Mouse (Mus musculus) 416B (cell line): ENCODE measurements at regions not wholly inside any gene's neighbourhood (a gene's known extent, or its start where the extent isn't known, plus 50 kb on each side); places are given as distances from the start of the nearest gene placed in this dataset.

Source experiments
- DNase-seq: peaks from one replicate; pipeline ENCODE4 v3.0.0; 2011; ENCODE audit warnings: low read depth

DNA sequence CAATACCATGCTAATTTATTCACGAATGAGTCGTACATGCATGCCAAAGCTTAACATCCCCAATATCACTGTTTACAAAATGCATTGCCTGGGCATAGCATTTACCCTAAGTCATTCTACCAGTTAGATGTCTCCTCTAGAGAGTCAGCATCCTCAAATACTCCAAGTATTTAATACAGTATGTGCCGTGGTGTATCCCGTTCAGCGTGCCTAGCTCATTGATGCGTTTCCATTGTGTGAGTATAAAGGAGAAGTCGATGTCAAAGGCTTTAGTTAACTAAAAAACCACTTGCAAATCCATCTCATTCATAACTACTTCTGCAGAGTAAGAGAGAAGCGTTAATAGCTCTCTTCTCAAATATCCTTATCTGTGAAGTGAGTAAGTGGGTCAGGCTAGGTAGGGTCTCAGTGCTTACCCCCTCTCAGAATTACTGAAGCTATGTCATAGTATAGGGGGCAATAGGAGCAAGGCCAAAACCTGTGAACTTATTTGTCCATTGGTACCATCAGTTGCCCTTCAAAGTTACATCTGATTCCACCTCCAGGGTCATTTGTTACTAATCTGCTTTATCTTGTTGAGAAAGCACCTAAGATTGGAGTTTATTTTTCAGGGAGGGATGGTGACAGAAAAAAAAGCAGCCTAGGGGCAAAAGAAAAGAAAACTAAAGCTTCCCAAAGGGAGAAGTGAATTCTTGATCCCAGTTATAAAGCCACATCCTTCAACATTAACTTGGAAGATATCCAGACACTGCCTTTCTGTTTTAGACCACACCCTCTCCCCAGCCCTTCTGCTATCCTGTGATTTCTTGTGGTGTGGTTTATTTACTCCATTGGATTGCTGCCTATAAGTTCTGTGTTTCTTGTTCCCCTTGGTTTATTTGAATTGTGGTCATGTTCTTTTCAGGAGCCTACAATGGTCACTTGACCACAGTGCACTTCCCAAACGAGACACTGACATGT is 427.2 kb upstream of the Ubash3b start:
- DNase-seq, result no peak

DNA sequence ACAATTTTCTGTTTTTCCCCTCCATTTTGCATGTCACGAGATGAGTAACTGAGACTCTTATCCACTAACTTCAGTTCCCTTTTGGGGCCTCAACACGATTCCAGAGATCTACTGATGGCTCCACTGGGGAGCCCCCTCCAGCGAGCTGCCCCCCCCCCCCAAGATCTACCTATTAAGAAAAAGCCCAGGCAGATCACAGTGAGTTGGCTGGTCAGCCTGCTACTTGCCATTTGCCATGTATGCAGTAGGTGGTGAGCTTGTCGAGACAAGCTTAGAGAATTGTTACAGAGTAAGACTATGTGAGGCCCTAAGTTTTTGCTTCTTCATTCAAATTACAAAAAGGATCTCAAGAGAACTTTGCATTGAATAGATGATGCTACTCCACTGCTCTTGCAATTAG is 426.3 kb upstream of the Ubash3b start:
- DNase-seq, result no peak

DNA sequence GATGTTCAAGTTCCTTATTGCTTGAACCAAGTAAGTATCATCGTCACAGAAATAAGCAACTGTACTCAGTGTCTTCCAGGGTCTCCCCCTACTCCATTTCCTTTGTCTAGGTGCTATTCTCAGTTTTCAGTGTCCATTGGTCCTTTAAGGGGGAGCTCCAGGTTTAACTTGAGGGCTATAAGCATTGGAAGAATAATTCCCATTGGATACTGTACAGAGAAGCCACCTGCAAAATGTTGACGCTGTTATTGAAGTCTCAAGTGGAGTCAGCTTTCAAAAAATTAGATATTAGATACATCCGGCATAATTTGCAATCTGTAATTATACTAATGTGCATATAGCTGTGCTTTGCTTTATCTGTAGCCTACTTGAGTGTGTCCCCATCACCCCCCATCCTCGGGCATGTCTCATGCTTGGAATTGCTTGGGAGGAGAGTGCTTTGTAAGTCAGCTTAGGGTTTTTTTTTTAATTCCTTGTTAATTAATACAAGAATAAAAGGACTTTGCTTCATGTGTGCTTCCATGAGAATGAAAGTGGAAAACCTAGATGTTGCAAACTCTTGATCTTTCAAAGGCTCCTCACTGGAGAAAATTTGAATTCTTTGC is 425.6 kb upstream of the Ubash3b start:
- no peak for DNase-seq

DNA sequence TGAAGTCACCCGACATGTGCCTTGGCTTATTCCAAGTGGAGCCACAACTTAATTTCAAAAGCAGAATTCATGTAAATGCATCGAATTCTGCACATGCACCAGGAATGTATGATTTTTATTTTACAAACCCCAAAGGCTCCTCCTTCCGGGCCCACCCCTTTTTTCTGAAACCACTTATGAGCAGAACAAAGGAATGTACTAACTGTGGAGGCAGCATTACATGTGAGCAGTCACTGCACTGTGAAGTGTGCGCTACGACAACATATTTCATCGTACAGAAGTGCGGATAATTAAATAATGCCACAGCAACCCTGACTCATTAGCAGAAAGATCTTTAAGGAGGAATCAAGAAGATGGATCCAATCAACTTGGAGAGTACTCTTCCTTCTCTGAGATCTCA is 424.8 kb upstream of the Ubash3b start:
- no peak for DNase-seq

DNA sequence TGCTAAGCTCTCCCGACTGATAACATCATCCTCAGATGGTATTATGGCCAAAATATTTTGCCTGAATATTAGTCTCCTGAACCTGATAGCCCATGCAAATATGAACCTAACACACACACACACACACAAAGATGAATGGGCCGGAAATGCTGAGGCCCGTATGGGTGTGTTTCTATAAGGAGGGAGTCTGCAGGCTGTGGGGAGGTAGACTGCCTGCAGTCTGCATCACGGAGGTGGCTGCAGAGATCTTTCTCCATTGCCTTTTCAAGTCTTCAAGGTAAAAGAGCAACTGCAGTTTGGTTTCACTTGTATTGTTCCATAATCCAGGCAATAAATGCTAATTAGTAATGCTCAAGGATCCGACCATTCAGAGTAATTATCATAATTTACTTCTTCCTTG is 424.3 kb upstream of the Ubash3b start:
- DNase-seq, result no peak

DNA sequence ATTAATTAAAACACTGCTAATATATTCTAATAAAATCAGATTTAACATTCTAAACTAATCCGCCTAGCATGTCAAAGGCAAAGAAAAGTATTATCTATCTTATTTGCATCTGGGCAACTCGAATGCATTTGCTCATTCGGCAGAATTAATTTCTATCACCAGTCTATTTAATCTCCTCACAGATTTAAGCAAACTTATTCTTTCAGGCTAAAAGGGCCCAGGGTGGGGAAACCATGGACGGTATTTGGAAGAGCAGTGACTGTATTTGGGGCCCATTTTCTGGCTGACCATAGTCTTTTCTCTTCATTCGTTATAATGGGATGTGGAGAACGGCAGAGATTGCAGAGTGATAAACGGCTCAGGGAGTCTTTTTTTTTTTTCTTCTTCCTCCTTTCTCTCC is 423.5 kb upstream of the Ubash3b start:
- DNase-seq, result no peak

DNA sequence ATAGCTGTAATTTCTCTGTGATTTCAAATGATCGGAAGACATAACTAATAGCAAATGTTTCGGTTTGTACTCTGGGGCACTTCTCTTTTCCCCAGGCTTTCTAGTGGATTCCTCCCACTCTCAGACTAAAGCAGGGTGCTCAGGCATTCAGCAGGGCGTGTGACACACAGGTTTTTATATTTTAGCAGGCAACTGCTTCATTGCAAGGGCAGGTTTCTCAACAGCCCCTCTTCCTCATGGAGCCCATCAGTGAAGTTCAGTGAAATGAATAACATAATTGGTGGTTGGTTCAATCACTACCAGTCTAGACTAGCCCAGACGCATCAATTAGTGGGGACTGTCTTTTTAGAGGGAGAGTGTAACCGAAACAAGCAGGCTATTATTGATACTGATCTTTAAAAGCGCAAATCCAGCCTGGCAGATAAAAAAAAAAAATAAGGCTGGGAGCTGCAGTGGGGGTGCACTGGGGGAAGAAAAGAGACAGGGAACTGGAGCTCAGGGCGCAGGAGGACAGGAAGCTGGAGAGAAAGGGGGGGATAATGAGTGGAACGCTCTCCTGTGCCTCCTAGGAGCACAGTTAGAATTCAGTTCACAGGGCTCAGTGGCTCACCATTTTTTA is 422.3 kb upstream of the Ubash3b start:
- no peak for DNase-seq

DNA sequence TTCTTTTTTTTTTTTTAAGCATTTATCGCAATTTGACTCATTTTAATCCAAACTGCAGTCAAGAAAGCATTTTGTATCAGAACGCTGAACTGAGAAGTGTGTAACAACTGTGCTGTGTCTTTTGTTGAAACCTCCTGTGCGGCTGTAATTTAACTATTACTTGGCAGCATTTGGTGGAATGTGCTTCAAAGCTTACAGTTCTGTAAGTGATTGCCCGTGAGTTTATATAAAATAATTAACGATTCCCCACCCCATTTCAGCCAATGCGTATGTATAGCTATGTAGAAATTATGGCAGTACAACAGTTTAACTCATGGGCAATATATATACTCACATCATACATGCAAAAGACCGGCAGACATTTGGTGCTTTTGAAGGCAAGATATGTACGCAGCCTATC is 421.8 kb upstream of the Ubash3b start:
- DNase-seq, result no peak

DNA sequence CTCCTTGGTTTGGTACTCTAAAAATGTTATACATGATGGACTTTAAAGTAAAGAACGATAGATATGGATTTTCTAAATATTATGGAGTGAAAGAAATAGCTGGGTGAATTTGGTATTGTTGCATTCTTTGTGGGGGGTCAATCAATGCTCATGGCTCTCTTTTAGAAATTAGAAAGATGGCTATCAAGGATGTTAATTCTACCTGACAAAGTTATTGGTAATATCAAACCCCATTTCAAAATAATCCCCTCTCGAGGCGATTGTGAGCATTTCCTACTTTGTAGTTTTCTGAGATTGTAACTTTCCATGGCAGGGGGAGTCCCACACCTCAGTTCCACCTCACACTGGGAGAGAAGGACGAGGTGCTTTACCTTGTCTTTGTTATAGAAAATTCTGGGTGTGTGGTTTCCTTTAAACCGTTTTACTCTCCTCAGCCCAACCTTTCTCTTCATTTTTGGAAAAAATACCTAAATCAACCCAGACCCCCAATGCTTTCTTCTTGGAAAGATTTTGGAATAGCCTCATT is 421.3 kb upstream of the Ubash3b start:
- DNase-seq, result no peak

DNA sequence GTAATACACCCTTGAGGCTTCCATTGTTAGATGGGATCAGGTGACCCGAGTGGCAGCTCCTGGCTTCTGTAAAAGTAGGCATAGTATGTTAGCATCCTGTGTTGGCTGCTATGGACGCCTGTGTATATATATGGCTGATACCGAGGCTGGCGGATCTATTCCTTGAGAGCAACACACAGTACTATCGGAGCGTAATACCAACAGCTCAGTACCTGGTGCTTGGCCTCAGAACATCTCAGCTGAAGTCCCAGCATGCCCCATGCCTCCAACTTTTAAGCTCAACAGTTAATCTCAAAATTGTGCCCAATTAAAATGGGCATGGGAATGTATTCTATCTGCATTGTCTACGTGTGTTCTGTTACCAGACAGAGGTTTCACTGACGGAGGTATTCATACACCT is 420.7 kb upstream of the Ubash3b start:
- DNase-seq, result no peak

DNA sequence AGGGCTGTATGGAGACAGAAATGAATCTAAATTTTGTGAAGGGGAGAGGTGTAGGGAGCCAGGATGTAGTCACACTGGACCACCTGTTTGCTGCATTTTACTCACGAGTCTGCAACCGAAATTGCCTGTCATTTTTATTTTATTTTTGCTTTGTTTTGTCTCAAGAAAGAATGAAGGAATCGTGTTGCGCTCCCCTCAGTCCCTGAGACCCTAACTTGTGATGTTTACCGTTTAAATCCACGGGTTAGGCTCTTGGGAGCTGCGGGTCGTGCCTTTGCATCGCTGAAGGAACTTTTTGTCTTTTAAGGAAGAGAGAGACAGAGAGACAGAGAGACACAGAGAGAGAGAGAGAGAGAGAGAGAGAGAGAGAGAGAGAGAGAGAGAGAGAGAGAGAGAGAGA is 420.2 kb upstream of the Ubash3b start:
- no peak for DNase-seq

DNA sequence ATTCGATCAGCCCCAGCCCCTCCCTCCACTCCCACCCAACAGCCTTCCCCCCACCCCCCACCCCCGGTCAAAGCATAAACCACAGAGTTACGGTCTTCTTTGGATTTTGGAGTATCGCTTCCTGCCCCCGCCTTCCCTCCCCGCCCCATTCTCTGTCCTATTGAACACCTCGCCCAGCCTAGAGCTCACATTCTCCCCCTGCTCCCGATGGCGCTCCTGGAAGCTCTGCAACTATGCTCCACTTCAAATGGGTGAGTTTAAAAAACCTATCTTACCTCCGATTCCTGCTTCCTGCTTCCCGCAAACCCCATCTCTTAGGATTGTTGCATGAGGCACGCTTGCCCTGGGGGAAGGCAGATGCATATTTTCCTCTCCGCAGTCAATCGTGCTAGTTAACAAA is 419.7 kb upstream of the Ubash3b start:
- DNase-seq, result no peak

DNA sequence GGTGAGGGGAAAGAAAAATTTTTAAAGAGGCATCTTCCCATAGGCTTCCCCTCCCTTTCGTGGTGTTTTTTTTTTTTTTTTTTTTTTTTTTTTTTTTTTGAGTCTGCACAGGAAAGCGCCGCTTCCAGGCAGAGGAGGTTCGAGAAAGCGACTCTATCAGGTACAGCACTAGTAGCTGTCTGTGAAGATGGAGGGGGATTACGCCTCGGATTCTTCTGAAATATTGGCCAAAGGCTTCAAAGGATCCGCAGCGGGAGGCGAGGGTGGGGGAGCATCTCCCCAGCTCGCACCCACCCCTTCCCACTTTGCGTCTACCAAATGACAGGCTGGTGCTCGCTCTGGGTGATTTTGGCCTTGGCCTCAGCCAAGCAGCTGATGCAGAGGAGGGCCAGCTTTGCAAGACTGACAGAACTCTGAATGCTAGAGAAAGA is 419.1 kb upstream of the Ubash3b start:
- no peak for DNase-seq

DNA sequence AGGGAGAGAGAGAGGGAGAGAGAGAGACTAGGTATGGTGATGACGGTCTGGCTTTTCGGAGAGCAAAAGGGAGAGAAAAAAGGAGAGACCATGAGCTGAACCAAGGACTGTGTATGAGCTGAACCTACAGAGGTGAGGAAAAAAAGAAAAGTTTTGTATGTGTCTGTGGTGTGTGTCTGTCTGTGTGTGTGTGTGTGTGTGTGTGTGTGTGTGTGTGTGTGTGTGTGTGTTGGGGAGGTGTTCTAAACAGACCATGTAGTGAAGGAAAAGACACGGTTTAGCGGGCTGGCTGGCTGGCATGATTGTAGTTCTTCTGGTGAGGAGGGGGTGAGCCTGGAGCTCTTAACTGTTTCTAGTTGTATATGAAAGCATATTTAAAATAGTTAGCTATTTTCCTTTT is 418.6 kb upstream of the Ubash3b start:
- no peak for DNase-seq

DNA sequence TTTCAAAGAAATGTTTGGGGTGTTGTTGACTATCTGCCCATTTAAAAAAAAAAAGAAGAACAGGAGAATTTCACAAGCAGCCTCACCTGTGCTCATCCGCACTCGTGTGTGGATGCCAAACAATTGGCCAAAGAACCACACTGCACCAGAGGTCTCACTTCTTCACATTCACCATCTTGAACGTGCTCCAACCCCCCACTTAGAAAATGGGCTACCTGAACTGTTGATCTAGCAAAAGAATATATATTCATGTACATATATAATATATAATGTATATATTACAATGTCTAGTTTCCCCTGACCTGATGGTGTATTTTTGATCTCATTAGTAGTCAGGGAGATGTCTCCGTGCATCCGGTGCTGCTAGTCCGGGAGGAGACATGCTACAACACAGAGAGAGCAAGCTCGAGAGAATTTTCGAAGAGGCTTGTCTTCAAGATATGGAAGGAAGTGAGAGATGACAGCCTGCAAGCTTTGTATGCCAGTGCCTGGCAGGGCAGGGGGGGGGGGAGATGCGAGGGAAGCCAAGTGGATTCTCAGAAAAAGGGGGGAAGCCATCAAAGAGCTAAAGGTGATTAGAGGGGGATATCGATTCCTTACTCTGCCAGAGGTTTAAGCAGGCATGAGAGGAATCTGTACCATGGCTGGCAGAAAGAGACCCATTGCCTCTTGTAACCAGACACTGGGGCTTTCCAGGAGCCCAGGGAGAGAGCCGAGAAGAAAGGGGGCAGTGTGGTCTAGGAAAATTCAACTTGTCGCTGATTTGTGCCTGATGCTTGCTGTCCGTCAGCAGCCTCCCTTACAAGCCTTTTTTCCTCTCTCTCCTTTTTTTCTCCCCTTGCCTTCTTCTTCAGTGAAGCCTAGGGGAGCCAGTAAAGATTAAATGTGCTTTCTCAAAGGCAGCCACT is 417.9 kb upstream of the Ubash3b start:
- no peak for DNase-seq

DNA sequence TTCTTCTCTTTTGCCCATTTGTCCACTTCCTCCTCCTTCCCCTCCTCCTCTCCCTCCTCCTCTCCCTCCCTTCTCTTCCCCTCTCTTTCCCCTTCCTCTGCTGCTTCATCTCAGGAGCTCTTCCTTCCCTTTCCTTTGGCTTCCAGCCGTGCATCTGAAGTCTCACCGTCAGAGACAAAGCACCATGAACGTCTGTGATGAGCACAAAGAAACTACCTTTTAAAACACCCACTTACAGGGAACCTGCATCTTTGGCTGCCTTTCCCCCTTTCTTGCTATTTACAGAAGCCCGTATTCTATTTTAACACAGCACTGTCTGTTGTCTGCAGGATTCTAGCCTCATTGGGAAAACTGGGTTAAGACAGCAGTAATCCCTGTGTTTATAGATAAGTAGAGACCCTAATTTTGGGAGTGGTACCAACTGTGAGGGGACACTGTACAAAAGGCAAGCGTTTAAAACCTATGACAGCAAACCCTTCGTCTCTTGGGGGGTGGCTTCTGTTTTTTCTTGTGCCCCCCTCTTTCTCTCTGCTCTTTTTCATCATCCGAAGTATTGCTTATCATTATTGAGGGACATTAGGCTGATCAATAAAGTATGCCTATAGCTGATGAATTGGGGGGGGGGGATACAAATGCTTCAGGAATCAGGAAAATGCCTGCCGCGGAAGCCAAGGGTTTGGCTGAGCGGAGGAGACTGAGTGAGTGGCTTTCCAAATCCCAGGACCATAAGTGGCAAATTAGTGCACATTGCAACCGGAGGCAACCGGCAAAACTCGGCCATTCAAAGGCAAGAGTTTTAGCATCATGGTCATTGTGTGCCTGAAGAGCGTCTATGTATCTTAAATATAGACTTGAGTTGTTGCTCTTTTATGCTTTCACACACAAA is 417.0 kb upstream of the Ubash3b start:
- DNase-seq, result no peak

DNA sequence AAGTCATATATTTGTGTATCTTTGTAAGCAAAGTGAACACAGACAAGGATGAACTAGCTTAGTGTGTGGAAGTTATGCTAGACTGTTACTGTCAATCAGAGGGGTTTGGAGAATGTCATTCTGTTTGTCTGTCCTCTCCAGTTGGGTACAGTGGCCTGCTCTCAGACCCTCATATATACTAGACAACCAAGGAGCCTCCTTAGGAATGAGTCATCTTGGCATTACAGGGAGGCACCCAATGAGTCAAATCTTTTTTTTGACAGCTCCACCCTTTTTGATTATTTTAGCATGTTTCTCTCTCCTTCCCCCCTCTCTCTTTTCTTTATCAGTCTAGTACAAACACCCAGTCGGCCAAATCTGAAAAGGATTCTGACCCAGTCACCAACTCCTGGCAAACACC is 416.3 kb upstream of the Ubash3b start:
- DNase-seq, result no peak

DNA sequence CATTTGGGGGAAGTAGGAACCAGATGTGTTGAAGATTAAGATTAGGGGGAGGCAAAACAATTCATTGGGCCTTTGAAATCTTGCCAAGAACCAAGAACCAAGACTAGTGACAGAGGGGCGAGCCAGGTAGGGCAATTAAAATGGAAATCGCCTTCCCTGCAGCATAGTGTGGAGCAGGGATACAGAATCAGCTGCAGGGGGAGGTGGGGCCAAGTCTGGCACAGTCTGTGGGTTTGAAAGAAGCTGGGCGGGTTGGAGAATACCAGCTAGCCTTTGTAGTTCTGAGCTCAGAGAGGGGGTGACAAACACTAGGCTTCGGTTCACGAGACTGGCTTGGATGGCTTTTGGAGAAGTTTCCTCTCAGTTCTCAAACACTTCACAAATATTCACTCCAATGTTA is 414.3 kb upstream of the Ubash3b start:
- no peak for DNase-seq

DNA sequence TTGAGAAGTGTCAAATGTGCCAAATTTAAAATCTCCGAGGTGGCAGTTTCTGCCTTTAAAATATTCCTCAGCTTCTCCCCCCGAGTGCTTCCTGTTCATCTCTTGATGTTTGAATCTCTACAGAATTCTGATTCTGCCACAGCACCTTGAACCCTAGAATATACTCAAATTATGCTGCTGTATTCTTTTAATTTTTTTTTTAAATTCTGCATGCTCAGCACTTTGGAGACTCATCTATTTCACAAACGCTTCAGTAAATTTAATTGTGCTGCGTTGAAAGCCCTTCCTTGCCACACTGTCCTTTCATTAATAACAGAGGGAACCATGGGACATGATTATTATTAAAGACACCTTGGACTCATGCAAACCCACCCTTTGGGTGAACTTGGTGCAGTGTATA is 408.8 kb upstream of the Ubash3b start:
- no peak for DNase-seq

DNA sequence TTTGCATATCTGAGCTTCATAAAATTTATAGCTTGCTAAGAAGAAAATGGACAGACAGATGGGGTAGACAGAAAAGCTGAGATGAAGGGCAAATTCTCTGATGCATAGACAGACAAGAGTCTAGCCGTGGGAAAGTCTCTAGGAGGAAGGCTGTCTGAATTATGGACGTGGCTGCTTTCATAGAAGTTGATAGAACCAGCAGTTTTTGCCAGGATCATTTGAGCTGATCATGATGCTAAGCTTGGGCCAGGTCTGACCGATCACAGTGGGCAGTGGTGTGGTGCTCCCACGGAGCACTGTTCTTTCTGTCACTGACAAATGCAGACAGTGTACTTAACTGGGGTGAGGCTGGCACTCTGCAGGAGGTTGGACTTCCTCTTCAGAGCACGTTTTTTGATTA is 405.0 kb upstream of the Ubash3b start:
- DNase-seq, result no peak

DNA sequence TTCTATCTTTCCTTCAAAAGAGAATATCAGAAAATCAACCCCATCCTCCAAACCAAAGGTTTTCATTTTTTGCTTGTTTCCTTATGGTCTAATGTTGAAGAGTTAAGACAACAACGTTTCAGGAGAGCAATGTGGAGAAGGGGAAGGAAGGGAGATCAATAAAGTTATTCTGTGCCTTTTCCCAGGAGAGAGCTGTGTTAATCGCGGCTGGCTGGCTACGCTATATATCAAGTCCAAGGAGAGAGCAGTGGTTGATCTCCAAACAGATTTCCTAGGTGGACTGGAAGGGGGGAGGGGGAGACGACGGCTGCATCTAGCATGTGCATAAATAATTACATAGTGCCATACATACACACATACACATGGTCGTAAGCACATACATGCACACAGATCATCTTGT is 404.3 kb upstream of the Ubash3b start:
- no peak for DNase-seq
